22 mouse cellular contexts compared by ENCODE assay signal in the genomic region with DNA sequence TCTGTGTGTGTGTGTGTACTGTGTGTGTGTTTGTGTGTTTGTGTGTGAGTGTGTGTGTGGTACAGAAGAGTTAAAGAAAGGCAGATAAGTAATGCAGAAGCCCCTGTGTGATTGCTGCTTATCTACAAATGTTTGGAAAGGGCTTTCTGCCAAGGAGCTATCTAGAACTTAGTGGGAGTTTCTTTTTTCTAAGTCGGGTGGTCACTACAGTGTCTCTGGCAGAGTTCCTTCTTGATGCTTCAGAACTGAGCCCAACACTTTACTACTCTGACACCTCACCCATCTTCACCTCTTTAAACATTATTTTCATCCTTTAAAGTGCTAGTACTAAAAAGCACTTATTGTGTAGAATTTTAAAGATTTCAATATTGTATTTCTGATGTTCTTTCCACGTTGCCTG.
DNase-seq lines count a peak whose midpoint lies in the region; ATAC-seq and TF ChIP-seq lines count a peak whose summit lies in the region.
"Had no signal": no experiment of that assay in that cellular context is flagged by ENCODE, and none has a peak within 500 bp of the region (broad histone marks: within the 10 kb centered on the region; RNA-seq: fewer than 3 reads in every experiment).

No protein-coding gene starts in this region.

- H3K4me3 ChIP-seq in forebrain, embryonic 14.5 days (ENCODE audit: low read depth, low read length) = no peak overlapping the region
- no peak overlapping the region for H3K4me3 ChIP-seq in forebrain, embryonic 13.5 days
- no peak overlapping the region for H3K4me3 ChIP-seq in lung, embryonic 14.5 days (ENCODE audit: low read depth, low read length)
- H3K4me3 ChIP-seq in megakaryocyte, embryonic 14.5 days (replicated peaks) = peak overlapping the region; percentile 42
- no peak overlapping the region for H3K4me3 ChIP-seq in midbrain, embryonic 11.5 days (ENCODE audit: low read depth, low read length)
- no peak overlapping the region for H3K4me3 ChIP-seq in midbrain, embryonic 13.5 days (replicated peaks)

- TF ChIP-seq CTCF in lung, embryonic 14.5 days (IDR thresholded peaks at IDR 0.05; ENCODE audit: low read depth) = no peak

- no peak for DNase-seq in forebrain, embryonic 14.5 days (ENCODE audit: low spot score)
- peak; percentile 61 for DNase-seq in lung, embryonic 14.5 days
- DNase-seq in lung, postnatal 36 days = no peak
- DNase-seq in midbrain, embryonic 11.5 days (ENCODE audit: low spot score, missing footprints) = peak; percentile 62
- DNase-seq: adrenal gland, adult 2 months; adrenal gland, adult 8-10 months; adrenal gland, postnatal 10 days; adrenal gland, postnatal 14 days; adrenal gland, postnatal 25 days; adrenal gland, postnatal 36 days; B cell, adult 2 months; cerebellum, adult 11 months; cerebellum, adult 11-12 months had no signal

- peak overlapping the region; percentile 44; the same call in 1 of the 2 replicates for H3K27ac ChIP-seq in forebrain, embryonic 14.5 days (ENCODE audit: low read depth, low read length)
- no peak overlapping the region for H3K27ac ChIP-seq in forebrain, embryonic 13.5 days
- H3K27ac ChIP-seq in lung, embryonic 14.5 days (ENCODE audit: low read depth) = no peak overlapping the region
- H3K27ac ChIP-seq in midbrain, embryonic 11.5 days (ENCODE audit: low read depth, low read length) = no peak overlapping the region
- no peak overlapping the region for H3K27ac ChIP-seq in midbrain, embryonic 13.5 days

- H3K9ac ChIP-seq in forebrain, embryonic 14.5 days (ENCODE audit: low read length) = no peak overlapping the region
- H3K9ac ChIP-seq in forebrain, embryonic 13.5 days = no peak overlapping the region
- H3K9ac ChIP-seq in lung, embryonic 14.5 days = no peak overlapping the region
- no peak overlapping the region for H3K9ac ChIP-seq in midbrain, embryonic 11.5 days (ENCODE audit: low read length)
- H3K9ac ChIP-seq in midbrain, embryonic 13.5 days (replicated peaks) = no peak overlapping the region

- H3K36me3 ChIP-seq in forebrain, embryonic 14.5 days (ENCODE audit: control insufficient read depth, insufficient read depth, low read length) = no peaks in the 10 kb centered on the region
- no peaks in the 10 kb centered on the region; the same call in 1 of the 2 replicates for H3K36me3 ChIP-seq in forebrain, embryonic 13.5 days (ENCODE audit: poor library complexity, severe bottlenecking)
- no peaks in the 10 kb centered on the region for H3K36me3 ChIP-seq in lung, embryonic 14.5 days (ENCODE audit: insufficient read depth)
- H3K36me3 ChIP-seq in megakaryocyte, embryonic 14.5 days (replicated peaks; ENCODE audit: low read length) = no peaks in the 10 kb centered on the region
- no peaks in the 10 kb centered on the region for H3K36me3 ChIP-seq in midbrain, embryonic 11.5 days (ENCODE audit: control insufficient read depth, insufficient read depth, low read length)
- H3K36me3 ChIP-seq in midbrain, embryonic 13.5 days = no peaks in the 10 kb centered on the region
- H3K36me3 ChIP-seq: G1E had no signal

- WGBS in forebrain, embryonic 14.5 days = 87% methylated on average over 2 of the region's 2 CpGs
- 81% methylated on average over 2 of the region's 2 CpGs for WGBS in forebrain, embryonic 13.5 days
- WGBS in lung, embryonic 14.5 days = 36% methylated on average over 2 of the region's 2 CpGs
- WGBS in midbrain, embryonic 11.5 days = 84% methylated on average over 2 of the region's 2 CpGs
- 82% methylated on average over 2 of the region's 2 CpGs for WGBS in midbrain, embryonic 13.5 days

- no peaks in the 10 kb centered on the region for H3K9me3 ChIP-seq in forebrain, embryonic 14.5 days (replicated peaks; ENCODE audit: control insufficient read depth, low read length)
- H3K9me3 ChIP-seq in forebrain, embryonic 13.5 days (replicated peaks) = no peaks in the 10 kb centered on the region
- H3K9me3 ChIP-seq in lung, embryonic 14.5 days (ENCODE audit: low read depth, low read length) = no peaks in the 10 kb centered on the region
- H3K9me3 ChIP-seq in megakaryocyte, embryonic 14.5 days = peaks cover 29% of the 10 kb centered on the region
- no peaks in the 10 kb centered on the region for H3K9me3 ChIP-seq in midbrain, embryonic 11.5 days (ENCODE audit: control insufficient read depth, low read length)
- no peaks in the 10 kb centered on the region for H3K9me3 ChIP-seq in midbrain, embryonic 13.5 days

- H3K27me3 ChIP-seq in forebrain, embryonic 14.5 days (replicated peaks; ENCODE audit: control insufficient read depth, insufficient read depth, low read length) = no peaks in the 10 kb centered on the region
- H3K27me3 ChIP-seq in forebrain, embryonic 13.5 days = no peaks in the 10 kb centered on the region
- no peaks in the 10 kb centered on the region for H3K27me3 ChIP-seq in lung, embryonic 14.5 days (ENCODE audit: insufficient read depth, low read length)
- no peaks in the 10 kb centered on the region for H3K27me3 ChIP-seq in megakaryocyte, embryonic 14.5 days (replicated peaks)
- no peaks in the 10 kb centered on the region for H3K27me3 ChIP-seq in midbrain, embryonic 11.5 days (ENCODE audit: control insufficient read depth, insufficient read depth, low read length)
- no peaks in the 10 kb centered on the region for H3K27me3 ChIP-seq in midbrain, embryonic 13.5 days
- H3K27me3 ChIP-seq: CH12.LX had no signal

- H3K4me2 ChIP-seq in forebrain, embryonic 14.5 days (ENCODE audit: low read length) = no peak overlapping the region
- no peak overlapping the region for H3K4me2 ChIP-seq in forebrain, embryonic 13.5 days
- no peak overlapping the region for H3K4me2 ChIP-seq in lung, embryonic 14.5 days
- no peak overlapping the region for H3K4me2 ChIP-seq in midbrain, embryonic 11.5 days
- no peak overlapping the region for H3K4me2 ChIP-seq in midbrain, embryonic 13.5 days (replicated peaks)

- H3K4me1 ChIP-seq in forebrain, embryonic 14.5 days (ENCODE audit: control insufficient read depth, insufficient read depth, low read length) = peaks cover 14% of the 10 kb centered on the region
- H3K4me1 ChIP-seq in forebrain, embryonic 13.5 days = peaks cover 22% of the 10 kb centered on the region
- no peaks in the 10 kb centered on the region for H3K4me1 ChIP-seq in lung, embryonic 14.5 days (ENCODE audit: insufficient read depth)
- H3K4me1 ChIP-seq in megakaryocyte, embryonic 14.5 days = no peaks in the 10 kb centered on the region
- peaks cover 4% of the 10 kb centered on the region for H3K4me1 ChIP-seq in midbrain, embryonic 11.5 days (ENCODE audit: control insufficient read depth, insufficient read depth, low read length)
- peaks cover 25% of the 10 kb centered on the region for H3K4me1 ChIP-seq in midbrain, embryonic 13.5 days (replicated peaks)

- ATAC-seq in forebrain, embryonic 14.5 days = no peak
- ATAC-seq in forebrain, embryonic 13.5 days = no peak
- peak; percentile 60; the same call in 1 of the 2 replicates for ATAC-seq in lung, embryonic 14.5 days (ENCODE audit: insufficient read depth)
- ATAC-seq in megakaryocyte, adult 5-6 weeks (ENCODE audit: poor library complexity, severe bottlenecking) = no peak
- ATAC-seq in midbrain, embryonic 11.5 days (ENCODE audit: low FRiP score) = no peak
- no peak for ATAC-seq in midbrain, embryonic 13.5 days
- ATAC-seq: activated CD4-positive, CD25-positive, alpha-beta regulatory T cell, adult 4 months; CD4-positive, CD25-positive, alpha-beta regulatory T cell, adult 4 months; Patski had no signal

Comparison
In these comparisons a context has a peak if more than half of its experiments do, and no peak if none do; other contexts are left out.
1. DNase-seq: peak in lung, embryonic 14.5 days (single experiment) and midbrain, embryonic 11.5 days (single experiment); none in forebrain, embryonic 14.5 days (single experiment) and lung, postnatal 36 days (single experiment).